Mouse (Mus musculus) G1E (cell line): ENCODE results near the gene Ear14. TPM values are rescaled to one million over a fixed set of nuclear protein-coding genes. Genes with fewer than 3 reads are reported as not detected.
"Not testable (repeated sequence)": the region's sequence is repeated elsewhere in the genome, so short reads cannot be mapped to it uniquely, and the experiment has no call there.

Experiments used
- ATAC-seq: 2 replicates; pipeline ENCODE4 v1.8.0; 2016; ENCODE audit warnings: mild to moderate bottlenecking; ENCODE audit not compliant: insufficient number of reproducible peaks, poor library complexity, low FRiP score, severe bottlenecking; ENCODE audit errors: extremely low read depth
- DNase-seq: peaks from one replicate; pipeline ENCODE4 v3.0.0; 2012; ENCODE audit warnings: low spot score
- H3K27me3 ChIP-seq: 2 replicates; pipeline ENCODE4 v1.6.1; 2012; ENCODE audit warnings: mild to moderate bottlenecking, low read length, inconsistent platforms; ENCODE audit not compliant: insufficient read depth
- H3K36me3 ChIP-seq: replicated peaks from 2 replicates; pipeline ENCODE3; 2012; ENCODE audit warnings: mild to moderate bottlenecking, inconsistent platforms
- H3K4me1 ChIP-seq: 2 replicates; pipeline ENCODE4 v1.6.1; 2012; ENCODE audit warnings: low read depth, low read length, inconsistent platforms, mixed read lengths; ENCODE audit not compliant: insufficient read depth
- H3K4me3 ChIP-seq: 2 replicates; pipeline ENCODE4 v1.5.1; 2012; ENCODE audit warnings: low read depth, mild to moderate bottlenecking, inconsistent platforms, low read length, moderate library complexity, mixed read lengths
- H3K9me3 ChIP-seq: replicated peaks from 2 replicates; pipeline ENCODE4 v1.6.1; 2012; ENCODE audit warnings: inconsistent platforms
- CTCF ChIP-seq: IDR thresholded peaks from 2 replicates; pipeline ENCODE4 v1.5.1; 2012; ENCODE audit warnings: low read depth, low read length, inconsistent platforms, mixed read lengths
- GATA1 ChIP-seq: IDR thresholded peaks from 2 replicates; pipeline ENCODE4 v1.6.1; 2012; ENCODE audit warnings: borderline replicate concordance, low read length, inconsistent platforms, mixed read lengths
- GATA2 ChIP-seq: IDR thresholded peaks from 2 replicates; pipeline ENCODE4 v1.6.1; 2012; ENCODE audit warnings: low read depth, low read length, inconsistent platforms, borderline replicate concordance
- POLR2AphosphoS5 ChIP-seq: IDR thresholded peaks from 2 replicates; pipeline ENCODE4 v1.6.1; 2012; ENCODE audit warnings: low read depth, low read length, inconsistent platforms; ENCODE audit not compliant: insufficient replicate concordance
- TAL1 ChIP-seq: conservative IDR thresholded peaks from 2 replicates; pipeline ENCODE4 v1.6.1; 2012; ENCODE audit warnings: low read depth, low read length, inconsistent platforms, mixed read lengths
- polyA plus RNA-seq: library from polyadenylated mRNA; stranded (reverse); fragments of >175 nt; gene quantifications from 2 replicates; pipeline ENCODE4 v1.2.3, GENCODE M21; 2012
- total RNA-seq, 2 experiments: library from RNA; stranded (forward) in 1 of 2; stranded (reverse) in 1 of 2; fragments of 200-1000 nt in 1 of 2; fragments of >200 nt in 1 of 2; fragmentation: Nextera tagmentation in 1 of 2; gene quantifications; 2 replicates each; pipeline ENCODE4 v1.2.3; 2014 to 2017

Ear14 gene
- total and polyA plus RNA-seq, 3 experiments, result 0.44 TPM; not detected in 2

- DNase-seq, result no peak
- TF ChIP-seq TAL1 (no peak), GATA1 (no peak)
Observed at GRCm38 (mm10) chr14:51250348-51250747, 47.2 kb downstream of the Ear14 start.

GRCm38 (mm10) chr14:51252206-51252605, 49.0 kb downstream of the Ear14 start:
- H3K4me1 ChIP-seq, H3K4me3 ChIP-seq, ATAC-seq, H3K36me3 ChIP-seq, DNase-seq, H3K27me3 ChIP-seq, H3K9me3 ChIP-seq: not testable (repeated sequence)

More at GRCm38 (mm10) chr14:51250348-51250747, 47.2 kb downstream of the Ear14 start:
- no peaks in the 10 kb centered on the region for H3K4me1 ChIP-seq
- H3K36me3 ChIP-seq, result no peaks in the 10 kb centered on the region
- no peaks in the 10 kb centered on the region for H3K9me3 ChIP-seq
- no peak overlapping the region for H3K4me3 ChIP-seq
- no peaks in the 10 kb centered on the region for H3K27me3 ChIP-seq
- no peak for ATAC-seq

- Histone ChIP-seq H3K4me3 (no peak overlapping the region), H3K27me3 (no peaks in the 10 kb centered on the region), H3K4me1 (no peaks in the 10 kb centered on the region), H3K36me3 (no peaks in the 10 kb centered on the region), H3K9me3 (no peaks in the 10 kb centered on the region)
- ATAC-seq (no peak), DNase-seq (no peak)
- TF ChIP-seq GATA2, result no peak
- no peak for TF ChIP-seq GATA1
- no peak for TF ChIP-seq POLR2AphosphoS5
- TF ChIP-seq CTCF, result no peak
- TF ChIP-seq TAL1, result no peak
Observed at GRCm38 (mm10) chr14:51253569-51253968, 50.4 kb downstream of the Ear14 start.

Other genes starting within 250 kb of the Ear14 start
- gene Pnp2, start 247.4 kb upstream of the Ear14 start, total RNA-seq (2014; fragmentation: Nextera tagmentation), result 5.1 and 10.2 TPM in 2 replicates
- 0.52 and 1.1 TPM in 2 replicates for gene Pnp2, start 247.4 kb upstream of the Ear14 start, total RNA-seq (2017)
- gene Pnp2, start 247.4 kb upstream of the Ear14 start, polyA plus RNA-seq, result not detected in 2 replicates
- gene Rnase10, start 195.6 kb upstream of the Ear14 start, total RNA-seq (2014; fragmentation: Nextera tagmentation), result not detected in 2 replicates
- 0.22 TPM in 1 of 2 replicates, not detected in the other for gene Rnase10, start 195.6 kb upstream of the Ear14 start, total RNA-seq (2017)
- gene Rnase10, start 195.6 kb upstream of the Ear14 start, polyA plus RNA-seq, result not detected in 2 replicates
- gene Rnase9, start 161.5 kb upstream of the Ear14 start, total RNA-seq (2014; fragmentation: Nextera tagmentation), result not detected in 2 replicates
- gene Rnase9, start 161.5 kb upstream of the Ear14 start, total RNA-seq (2017), result 0.11 TPM in 1 of 2 replicates, not detected in the other
- gene Rnase9, start 161.5 kb upstream of the Ear14 start, polyA plus RNA-seq, result not detected in 2 replicates
- gene Rnase11, start 153.2 kb upstream of the Ear14 start, total RNA-seq (2014; fragmentation: Nextera tagmentation), result not detected in 2 replicates
- gene Rnase11, start 153.2 kb upstream of the Ear14 start, total RNA-seq (2017), result 0.22 TPM in 1 of 2 replicates, not detected in the other
- gene Rnase11, start 153.2 kb upstream of the Ear14 start, polyA plus RNA-seq, result not detected in 2 replicates
- gene Rnase12, start 145.7 kb upstream of the Ear14 start, total RNA-seq (2014; fragmentation: Nextera tagmentation), result not detected in 2 replicates
- not detected in 2 replicates for gene Rnase12, start 145.7 kb upstream of the Ear14 start, total RNA-seq (2017)
- not detected in 2 replicates for gene Rnase12, start 145.7 kb upstream of the Ear14 start, polyA plus RNA-seq
- not detected in 2 replicates for gene Olfr750, start 129.0 kb upstream of the Ear14 start, total RNA-seq (2014; fragmentation: Nextera tagmentation)
- gene Olfr750, start 129.0 kb upstream of the Ear14 start, total RNA-seq (2017), result 0.05 and 0.06 TPM in 2 replicates
- gene Olfr750, start 129.0 kb upstream of the Ear14 start, polyA plus RNA-seq, result not detected in 2 replicates
- 2.7 and 3.2 TPM in 2 replicates for gene Rnase4, start 112.3 kb upstream of the Ear14 start, total RNA-seq (2014; fragmentation: Nextera tagmentation)
- 0.17 and 0.49 TPM in 2 replicates for gene Rnase4, start 112.3 kb upstream of the Ear14 start, total RNA-seq (2017)
- gene Rnase4, start 112.3 kb upstream of the Ear14 start, polyA plus RNA-seq, result not detected in 2 replicates
- 1.6 TPM in 1 of 2 replicates, not detected in the other for gene Ang, start 112.2 kb upstream of the Ear14 start, total RNA-seq (2014; fragmentation: Nextera tagmentation)
- 0.16 TPM in 1 of 2 replicates, not detected in the other for gene Ang, start 112.2 kb upstream of the Ear14 start, total RNA-seq (2017)
- not detected in 2 replicates for gene Ang, start 112.2 kb upstream of the Ear14 start, polyA plus RNA-seq
- gene Eddm3b, start 89.0 kb upstream of the Ear14 start, total RNA-seq (2014; fragmentation: Nextera tagmentation), result not detected in 2 replicates
- gene Eddm3b, start 89.0 kb upstream of the Ear14 start, total RNA-seq (2017), result 0.11 TPM in 1 of 2 replicates, not detected in the other
- not detected in 2 replicates for gene Eddm3b, start 89.0 kb upstream of the Ear14 start, polyA plus RNA-seq
- 41.7 and 44.8 TPM in 2 replicates for gene Rnase6, start 79.5 kb upstream of the Ear14 start, total RNA-seq (2014; fragmentation: Nextera tagmentation)
- 44.9 and 45.1 TPM in 2 replicates for gene Rnase6, start 79.5 kb upstream of the Ear14 start, total RNA-seq (2017)
- gene Rnase6, start 79.5 kb upstream of the Ear14 start, polyA plus RNA-seq, result 1.4 and 1.5 TPM in 2 replicates
- gene Rnase1, start 56.6 kb upstream of the Ear14 start, total RNA-seq (2014; fragmentation: Nextera tagmentation), result not detected in 2 replicates
- gene Rnase1, start 56.6 kb upstream of the Ear14 start, total RNA-seq (2017), result 0.17 and 0.22 TPM in 2 replicates
- not detected in 2 replicates for gene Rnase1, start 56.6 kb upstream of the Ear14 start, polyA plus RNA-seq
- gene Rnase2b, start 41.1 kb upstream of the Ear14 start, total RNA-seq (2014; fragmentation: Nextera tagmentation), result not detected in 2 replicates
- gene Rnase2b, start 41.1 kb upstream of the Ear14 start, total RNA-seq (2017), result 0.23 TPM in 1 of 2 replicates, not detected in the other
- gene Rnase2b, start 41.1 kb upstream of the Ear14 start, polyA plus RNA-seq, result not detected in 2 replicates
- gene Ang2, start 4.2 kb upstream of the Ear14 start, total RNA-seq (2014; fragmentation: Nextera tagmentation), result not detected in 2 replicates
- gene Ang2, start 4.2 kb upstream of the Ear14 start, total RNA-seq (2017), result not detected in 2 replicates
- not detected in 2 replicates for gene Ang2, start 4.2 kb upstream of the Ear14 start, polyA plus RNA-seq
- gene Rnase2a, start 52.7 kb downstream of the Ear14 start, total RNA-seq (2014; fragmentation: Nextera tagmentation), result not detected in 2 replicates
- not detected in 2 replicates for gene Rnase2a, start 52.7 kb downstream of the Ear14 start, total RNA-seq (2017)
- not detected in 2 replicates for gene Rnase2a, start 52.7 kb downstream of the Ear14 start, polyA plus RNA-seq
- gene Gm7247, start 158.4 kb downstream of the Ear14 start, total RNA-seq (2014; fragmentation: Nextera tagmentation), result not detected in 2 replicates
- not detected in 2 replicates for gene Gm7247, start 158.4 kb downstream of the Ear14 start, total RNA-seq (2017)
- gene Gm7247, start 158.4 kb downstream of the Ear14 start, polyA plus RNA-seq, result not detected in 2 replicates
- gene Vmn2r88, start 207.4 kb downstream of the Ear14 start, total RNA-seq (2014; fragmentation: Nextera tagmentation), result not detected in 2 replicates
- gene Vmn2r88, start 207.4 kb downstream of the Ear14 start, total RNA-seq (2017), result 0.06 and 0.11 TPM in 2 replicates
- not detected in 2 replicates for gene Vmn2r88, start 207.4 kb downstream of the Ear14 start, polyA plus RNA-seq
- gene Vmn2r89, start 248.5 kb downstream of the Ear14 start, total RNA-seq (2014; fragmentation: Nextera tagmentation), result not detected in 2 replicates
- gene Vmn2r89, start 248.5 kb downstream of the Ear14 start, total RNA-seq (2017), result 0.05 and 0.06 TPM in 2 replicates
- gene Vmn2r89, start 248.5 kb downstream of the Ear14 start, polyA plus RNA-seq, result not detected in 2 replicates